In genomic region chr5:138622645-138623477, GRCm38 (mm10) we compare ENCODE assay signal across 8 mouse cellular contexts. TPM values are rescaled to one million over a fixed set of nuclear protein-coding genes. Genes with fewer than 3 reads are reported as not detected.
DNase-seq lines count a peak whose midpoint lies in the region; ATAC-seq and TF ChIP-seq lines count a peak whose summit lies in the region.

Gene A430033K04Rik, plus strand, starts transcription at chr5:138622859.

- no peak for TF ChIP-seq CTCF in CH12.LX (conservative IDR thresholded peaks at IDR 0.05 in 1 of 2, IDR thresholded peaks at IDR 0.05 in 1 of 2; ENCODE audit: low read depth in 2 of 2, low read length in 2 of 2)

- peaks cover 0 to 9% of the 10 kb centered on the region in 2 experiments for H3K36me3 ChIP-seq in CH12.LX (replicated peaks in 1 of 2; ENCODE audit: control insufficient read depth in 1 of 2, insufficient read depth in 1 of 2, low read length in 1 of 2)
- H3K36me3 ChIP-seq in forebrain, embryonic 11.5 days (ENCODE audit: control insufficient read depth, insufficient read depth, low read length), result no peaks in the 10 kb centered on the region
- H3K36me3 ChIP-seq in heart, embryonic 16.5 days (ENCODE audit: control insufficient read depth, insufficient read depth), result peaks cover 6% of the 10 kb centered on the region
- H3K36me3 ChIP-seq in liver, embryonic 15.5 days (replicated peaks), result no peaks in the 10 kb centered on the region
- peaks cover 4% of the 10 kb centered on the region for H3K36me3 ChIP-seq in neural tube, embryonic 12.5 days

- peak; percentile 93 for DNase-seq in CH12.LX (ENCODE audit: extremely low read depth)
- peak; percentile 83 for DNase-seq in c-Kit-positive CD71-positive TER-119-negative erythroid progenitor cells, embryonic 14.5 days (ENCODE audit: low read depth)
- DNase-seq in forebrain, embryonic 11.5 days (ENCODE audit: low spot score), result peak; percentile 93
- peak; percentile 95 to 97 for DNase-seq in kidney, postnatal 36 days
- DNase-seq in telencephalon, adult 2 months (ENCODE audit: low read depth, low spot score), result peak; percentile 94

- peak within 1 kb of the TSS; percentile 74 to 99 (median 95) for H3K4me3 ChIP-seq in CH12.LX (replicated peaks in 1 of 3; ENCODE audit: low read depth in 2 of 3, low read length in 2 of 3, poor library complexity in 1 of 3)
- H3K4me3 ChIP-seq in forebrain, embryonic 11.5 days (ENCODE audit: low read depth, low read length), result peak within 1 kb of the TSS; percentile 83
- H3K4me3 ChIP-seq in heart, embryonic 16.5 days (ENCODE audit: low read length), result peak within 1 kb of the TSS; percentile 81
- peak within 1 kb of the TSS; percentile 81 for H3K4me3 ChIP-seq in liver, embryonic 15.5 days (replicated peaks)
- peak within 1 kb of the TSS; percentile 68 for H3K4me3 ChIP-seq in neural tube, embryonic 12.5 days

- TF ChIP-seq RAD21 in CH12.LX (IDR thresholded peaks at IDR 0.05; ENCODE audit: low read depth, low read length), result no peak

- no peaks in the 10 kb centered on the region for H3K27me3 ChIP-seq in CH12.LX (replicated peaks)
- H3K27me3 ChIP-seq in forebrain, embryonic 11.5 days (ENCODE audit: control insufficient read depth, insufficient read depth, low read length), result no peaks in the 10 kb centered on the region
- no peaks in the 10 kb centered on the region for H3K27me3 ChIP-seq in heart, embryonic 16.5 days (ENCODE audit: control insufficient read depth, insufficient read depth, low read length)
- H3K27me3 ChIP-seq in liver, embryonic 15.5 days, result no peaks in the 10 kb centered on the region
- no peaks in the 10 kb centered on the region for H3K27me3 ChIP-seq in neural tube, embryonic 12.5 days (replicated peaks)

- H3K79me2 ChIP-seq in CH12.LX (replicated peaks; ENCODE audit: control insufficient read depth, extremely low read depth, insufficient read depth, poor library complexity, severe bottlenecking), result peaks cover 18% of the 10 kb centered on the region

- H3K4me2 ChIP-seq in CH12.LX (ENCODE audit: insufficient read depth, low read depth, poor library complexity, severe bottlenecking), result peak within 1 kb of the TSS; percentile 92
- H3K4me2 ChIP-seq in forebrain, embryonic 11.5 days (ENCODE audit: low read depth, low read length, severe bottlenecking), result peak within 1 kb of the TSS; percentile 70
- H3K4me2 ChIP-seq in heart, embryonic 16.5 days (ENCODE audit: low read depth, low read length), result peak within 1 kb of the TSS; percentile 78
- H3K4me2 ChIP-seq in liver, embryonic 15.5 days, result peak within 1 kb of the TSS; percentile 84
- H3K4me2 ChIP-seq in neural tube, embryonic 12.5 days (replicated peaks), result peak within 1 kb of the TSS; percentile 73

- dilution Hi-C loops in CH12.LX (cut with MboI; ENCODE audit: extremely low pct_ligation_motif_present, extremely low pct_unique_long_range_greater_than_20kb, low sequenced_read_pairs), result no loop called here

- H3K4me1 ChIP-seq in CH12.LX (ENCODE audit: control insufficient read depth in 1 of 2, insufficient read depth in 2 of 2), result peaks cover 0 to 32% of the 10 kb centered on the region in 2 experiments; a peak in 2 of 4 replicates
- peaks cover 2% of the 10 kb centered on the region; the same call in 1 of the 2 replicates for H3K4me1 ChIP-seq in forebrain, embryonic 11.5 days (replicated peaks; ENCODE audit: control insufficient read depth, insufficient read depth, low read length)
- H3K4me1 ChIP-seq in heart, embryonic 16.5 days (ENCODE audit: control insufficient read depth, insufficient read depth, low read length), result peaks cover 15% of the 10 kb centered on the region
- peaks cover 29% of the 10 kb centered on the region for H3K4me1 ChIP-seq in liver, embryonic 15.5 days (replicated peaks)
- peaks cover 16% of the 10 kb centered on the region for H3K4me1 ChIP-seq in neural tube, embryonic 12.5 days

- H3K9ac ChIP-seq in CH12.LX (ENCODE audit: insufficient read depth, low read depth), result peak within 1 kb of the TSS; percentile 84
- peak within 1 kb of the TSS; percentile 87 for H3K9ac ChIP-seq in forebrain, embryonic 11.5 days (ENCODE audit: low read length)
- peak within 1 kb of the TSS; percentile 89 for H3K9ac ChIP-seq in heart, embryonic 16.5 days (ENCODE audit: low read length)
- peak within 1 kb of the TSS; percentile 81 for H3K9ac ChIP-seq in liver, embryonic 15.5 days
- peak within 1 kb of the TSS; percentile 82 for H3K9ac ChIP-seq in neural tube, embryonic 12.5 days

- no peaks in the 10 kb centered on the region for H3K9me3 ChIP-seq in CH12.LX (replicated peaks; ENCODE audit: low read length)
- H3K9me3 ChIP-seq in forebrain, embryonic 11.5 days (ENCODE audit: control insufficient read depth, low read length), result no peaks in the 10 kb centered on the region; the same call in 1 of the 2 replicates
- H3K9me3 ChIP-seq in heart, embryonic 16.5 days (replicated peaks; ENCODE audit: control insufficient read depth, low read length), result peaks cover 4% of the 10 kb centered on the region
- H3K9me3 ChIP-seq in liver, embryonic 15.5 days (replicated peaks), result no peaks in the 10 kb centered on the region
- H3K9me3 ChIP-seq in neural tube, embryonic 12.5 days, result peaks cover under 1% of the 10 kb centered on the region; the same call in 1 of the 2 replicates

- in situ Hi-C loops in CH12.LX (cut with MboI; ENCODE audit: low pct_ligation_motif_present, low pct_unique_long_range_greater_than_20kb, low sequenced_read_pairs), result no loop called here

- ATAC-seq in forebrain, embryonic 11.5 days (replicated peaks; ENCODE audit: low FRiP score), result peak; percentile 94
- peak; percentile 94 for ATAC-seq in heart, embryonic 16.5 days (replicated peaks; ENCODE audit: extremely low read depth, insufficient read depth, low FRiP score)
- peak; percentile 85 for ATAC-seq in liver, embryonic 15.5 days (ENCODE audit: insufficient read depth)
- peak; percentile 95 for ATAC-seq in neural tube, embryonic 12.5 days (ENCODE audit: low FRiP score, low read depth)

- no peak for TF ChIP-seq EP300 in CH12.LX (IDR thresholded peaks at IDR 0.05; ENCODE audit: low read length)

- under 1% methylated on average over 30 of the region's 30 CpGs for WGBS in forebrain, embryonic 11.5 days
- WGBS in heart, embryonic 16.5 days, result under 1% methylated on average over 30 of the region's 30 CpGs
- WGBS in liver, embryonic 15.5 days (ENCODE audit: insufficient replicate concordance), result under 1% methylated on average over 30 of the region's 30 CpGs
- 2% methylated on average over 30 of the region's 30 CpGs for WGBS in neural tube, embryonic 12.5 days

- TF ChIP-seq POLR2A in CH12.LX (IDR thresholded peaks at IDR 0.05; ENCODE audit: low read depth, low read length), result peak; percentile 71

- peak within 1 kb of the TSS; percentile 62 for H3K27ac ChIP-seq in CH12.LX (ENCODE audit: insufficient read depth, low read depth)
- H3K27ac ChIP-seq in forebrain, embryonic 11.5 days (ENCODE audit: low read depth, low read length), result peak within 1 kb of the TSS; percentile 53
- peak within 1 kb of the TSS; percentile 81 for H3K27ac ChIP-seq in heart, embryonic 16.5 days (ENCODE audit: low read length)
- H3K27ac ChIP-seq in liver, embryonic 15.5 days (replicated peaks), result peak within 1 kb of the TSS; percentile 80
- peak within 1 kb of the TSS; percentile 63; the same call in 1 of the 2 replicates for H3K27ac ChIP-seq in neural tube, embryonic 12.5 days

TF ChIP-seq in CH12.LX, 34 proteins besides CTCF, POLR2A, EP300 and RAD21:
- TF ChIP-seq PAX5 (IDR thresholded peaks at IDR 0.05; ENCODE audit: low read length), result no peak
- TF ChIP-seq TCF12 (IDR thresholded peaks at IDR 0.05; ENCODE audit: low read depth, low read length), result peak; percentile 49; the same call in 1 of the 2 replicates
- TF ChIP-seq KAT2A (IDR thresholded peaks at IDR 0.05; ENCODE audit: insufficient replicate concordance, low read length), result no peak
- peak; percentile 90 for TF ChIP-seq CHD2 (IDR thresholded peaks at IDR 0.05; ENCODE audit: low read length)
- TF ChIP-seq MEF2A (IDR thresholded peaks at IDR 0.05; ENCODE audit: borderline replicate concordance, low read depth, low read length), result 0 out of 2 replicates have a peak, but pooled peaks have one; percentile 4
- no peak for TF ChIP-seq JUND (conservative IDR thresholded peaks at IDR 0.05; ENCODE audit: low read depth, low read length)
- TF ChIP-seq HCFC1 (IDR thresholded peaks at IDR 0.05; ENCODE audit: low read depth, low read length), result 0 out of 2 replicates have a peak, but pooled peaks have one; percentile 25
- TF ChIP-seq TBP (conservative IDR thresholded peaks at IDR 0.05; ENCODE audit: low read depth, low read length), result peak; percentile 77
- TF ChIP-seq ZMIZ1 (IDR thresholded peaks at IDR 0.05; ENCODE audit: low read depth, low read length), result peak; percentile 57; the same call in 1 of the 2 replicates
- peak; percentile 70 for TF ChIP-seq SIN3A (IDR thresholded peaks at IDR 0.05; ENCODE audit: low read length)
- 0 out of 2 replicates have a peak, but pooled peaks have one; percentile 18 for TF ChIP-seq NELFE (IDR thresholded peaks at IDR 0.05; ENCODE audit: low read depth, low read length)
- TF ChIP-seq IRF4 (IDR thresholded peaks at IDR 0.05; ENCODE audit: low read depth, low read length), result no peak
- no peak for TF ChIP-seq GABPA (IDR thresholded peaks at IDR 0.05; ENCODE audit: insufficient replicate concordance, low read depth, low read length)
TF ChIP-seq in CH12.LX: peak in this region for 8.

RNA-seq across cellular contexts. Expression of gene A430033K04Rik, which starts in this region (rescaled TPM):
- 6.1 and 6.9 TPM in 2 replicates for total RNA-seq in CH12.LX (2012; rRNA removed)
- total RNA-seq in CH12.LX (2014; rRNA removed), result 6.7 and 6.8 TPM in 2 replicates
- 3.7 and 4.2 TPM in 2 replicates for polyA plus RNA-seq in CH12.LX (2012; ENCODE audit: insufficient read length, low read depth)
- 11.9 and 14.3 TPM in 2 replicates for polyA plus RNA-seq in forebrain, embryonic 11.5 days (2014; fragmentation: Nextera tagmentation; extraction: Ambion mirVana)
- 7.3 and 7.8 TPM in 2 replicates for polyA plus RNA-seq in heart, embryonic 16.5 days (2015; fragmentation: Nextera tagmentation; extraction: Ambion mirVana)
- 3.7 and 3.8 TPM in 2 replicates for polyA plus RNA-seq in liver, embryonic 15.5 days (2015; fragmentation: Nextera tagmentation; extraction: Ambion mirVana)
- 16.1 and 16.8 TPM in 2 replicates for polyA plus RNA-seq in neural tube, embryonic 12.5 days (2016; fragmentation: Nextera tagmentation; extraction: Ambion mirVana)

Comparison
In these comparisons a context has a peak if more than half of its experiments do, and no peak if none do; other contexts are left out.
1. Peak in every context shown above with its lines: DNase-seq, ATAC-seq, H3K4me3 ChIP-seq and H3K27ac ChIP-seq.